Mouse (Mus musculus) lung, postnatal 0 days (tissue): ENCODE measurements at regions not wholly inside any gene's neighbourhood (a gene's known extent, or its start where the extent isn't known, plus 50 kb on each side); places are given as distances from the start of the nearest gene placed in this dataset.
"Not testable (repeated sequence)": the region's sequence is repeated elsewhere in the genome, so short reads cannot be mapped to it uniquely, and the experiment has no call there.

Experiments used
- ATAC-seq: fragments of 200-750 bp; cut with Nextera tagmentation; 2 replicates; pipeline ENCODE4 v1.8.0; 2017; ENCODE audit warnings: moderate library complexity
- DNase-seq: peaks from one replicate; pipeline ENCODE4 v3.0.0-alpha.2; 2016; ENCODE audit warnings: low spot score
- H3K27ac ChIP-seq: fragments of 300-500 bp; sonication (generic); 2 replicates; pipeline ENCODE4 v1.5.1; 2014; ENCODE audit warnings: antibody characterized with exemption, mild to moderate bottlenecking, low read length, mixed read lengths
- H3K27me3 ChIP-seq: fragments of 300-500 bp; sonication (generic); replicated peaks from 2 replicates; pipeline ENCODE4 v1.6.1; 2014; ENCODE audit warnings: low read length, mixed read lengths; ENCODE audit not compliant: insufficient read depth
- H3K36me3 ChIP-seq: fragments of 300-500 bp; sonication (generic); 2 replicates; pipeline ENCODE4 v1.6.1; 2014; ENCODE audit warnings: low read length, mixed read lengths; ENCODE audit not compliant: insufficient read depth
- H3K4me1 ChIP-seq: fragments of 300-500 bp; sonication (generic); 2 replicates; pipeline ENCODE4 v1.6.1; 2014; ENCODE audit warnings: antibody characterized with exemption, low read depth, low read length, mixed read lengths; ENCODE audit not compliant: insufficient read depth
- H3K4me2 ChIP-seq: fragments of 300-500 bp; sonication (generic); replicated peaks from 2 replicates; pipeline ENCODE4 v1.6.1; 2014; ENCODE audit warnings: low read depth, mild to moderate bottlenecking, low read length, moderate library complexity, mixed read lengths
- H3K4me3 ChIP-seq: fragments of 300-500 bp; sonication (generic); 2 replicates; pipeline ENCODE4 v1.5.1; 2014; ENCODE audit warnings: low read depth, low read length
- H3K9ac ChIP-seq: fragments of 300-500 bp; sonication (generic); replicated peaks from 2 replicates; pipeline ENCODE4 v1.6.1; 2014; ENCODE audit warnings: low read depth, mild to moderate bottlenecking
- H3K9me3 ChIP-seq: fragments of 300-500 bp; sonication (generic); 2 replicates; pipeline ENCODE4 v1.6.1; 2016; ENCODE audit warnings: low read length, mixed read lengths
- CTCF ChIP-seq: IDR thresholded peaks from 2 replicates; pipeline ENCODE4 v1.5.1; 2016; ENCODE audit warnings: antibody characterized with exemption, mild to moderate bottlenecking
- EP300 ChIP-seq: IDR thresholded peaks from 2 replicates; pipeline ENCODE4 v1.6.1; 2016; ENCODE audit warnings: antibody characterized with exemption, mild to moderate bottlenecking, control low read depth
- WGBS: fragments of 180-500 bp; shearing (Covaris S2); extraction: QIAGEN DNeasy Blood & Tissue Kit; methylation state at CpG from one replicate; pipeline ENCODE4 v1.1.7; 2014; 5-methylcytosine and 5-hydroxymethylcytosine counted together

GRCm38 (mm10) chr12:14271216-14271615 lies 119.4 kb upstream of the Fam84a start:
- Histone ChIP-seq H3K4me2 (no peak overlapping the region), H3K27me3 (no peaks in the 10 kb centered on the region), H3K9me3 (no peaks in the 10 kb centered on the region), H3K27ac (no peak overlapping the region), H3K4me1 (no peaks in the 10 kb centered on the region), H3K9ac (no peak overlapping the region), H3K36me3 (no peaks in the 10 kb centered on the region), H3K4me3 (no peak overlapping the region)
- DNase-seq (no peak), ATAC-seq (no peak)
- no peak for TF ChIP-seq EP300
- TF ChIP-seq CTCF, result no peak

- Histone ChIP-seq H3K9me3 (no peaks in the 10 kb centered on the region), H3K4me3 (no peak overlapping the region), H3K36me3 (no peaks in the 10 kb centered on the region), H3K4me2 (no peak overlapping the region), H3K27ac (no peak overlapping the region), H3K27me3 (no peaks in the 10 kb centered on the region), H3K9ac (no peak overlapping the region), H3K4me1 (no peaks in the 10 kb centered on the region)
- no peak for DNase-seq
- WGBS, result 84% methylated on average over 2 of the region's 2 CpGs
- TF ChIP-seq CTCF, result no peak
- TF ChIP-seq EP300, result no peak
- no peak for ATAC-seq
Observed at GRCm38 (mm10) chr12:14261102-14261501, 109.2 kb upstream of the Fam84a start.

GRCm38 (mm10) chr12:14260288-14260687 lies 108.4 kb upstream of the Fam84a start:
- H3K9me3 ChIP-seq, result no peaks in the 10 kb centered on the region
- no peaks in the 10 kb centered on the region for H3K36me3 ChIP-seq
- TF ChIP-seq CTCF, result no peak
- no peak for TF ChIP-seq EP300
- no peak overlapping the region for H3K4me2 ChIP-seq
- H3K9ac ChIP-seq, result no peak overlapping the region
- H3K4me1 ChIP-seq, result no peaks in the 10 kb centered on the region
- WGBS, result 70% methylated on average over 4 of the region's 4 CpGs
- ATAC-seq (no peak), DNase-seq (no peak)
- H3K27ac ChIP-seq, result no peak overlapping the region
- no peak overlapping the region for H3K4me3 ChIP-seq
- H3K27me3 ChIP-seq, result no peaks in the 10 kb centered on the region

- no peaks in the 10 kb centered on the region for H3K36me3 ChIP-seq
- H3K9me3 ChIP-seq, result no peaks in the 10 kb centered on the region
- no peak overlapping the region for H3K9ac ChIP-seq
- no peak overlapping the region for H3K4me3 ChIP-seq
- H3K27me3 ChIP-seq, result no peaks in the 10 kb centered on the region
- no peaks in the 10 kb centered on the region for H3K4me1 ChIP-seq
- TF ChIP-seq CTCF (no peak), EP300 (no peak)
- ATAC-seq (no peak), DNase-seq (no peak)
- no peak overlapping the region for H3K4me2 ChIP-seq
- 80% methylated on average over 5 of the region's 5 CpGs for WGBS
- H3K27ac ChIP-seq, result no peak overlapping the region
Observed at GRCm38 (mm10) chr12:14253336-14253735, 101.5 kb upstream of the Fam84a start.

DNA sequence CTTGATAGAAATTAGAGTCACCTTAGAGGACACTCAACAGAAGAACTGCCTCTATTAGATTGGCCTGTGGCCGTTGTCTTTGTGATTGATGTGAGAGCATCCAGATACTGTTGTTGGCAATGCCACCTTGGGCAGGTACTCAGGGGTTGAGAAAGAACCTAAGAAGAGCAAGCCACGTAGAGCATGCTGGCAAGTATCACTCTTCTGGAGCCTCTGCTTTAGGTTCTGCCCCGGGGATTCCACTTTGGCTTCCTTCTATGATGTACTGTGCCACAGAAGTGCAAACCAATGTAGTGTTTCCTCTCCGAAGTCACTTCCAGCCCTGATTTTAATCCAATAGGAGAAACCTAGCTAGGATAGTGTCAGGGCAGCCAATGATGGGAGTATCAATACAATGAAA lies 98.3 kb upstream of the Fam84a start:
- no peak overlapping the region for H3K4me3 ChIP-seq
- H3K9me3 ChIP-seq, result no peaks in the 10 kb centered on the region
- 79% methylated on average over 4 of the region's 4 CpGs for WGBS
- no peaks in the 10 kb centered on the region for H3K36me3 ChIP-seq
- TF ChIP-seq CTCF (no peak), EP300 (no peak)
- no peaks in the 10 kb centered on the region for H3K4me1 ChIP-seq
- no peak overlapping the region for H3K9ac ChIP-seq
- no peak overlapping the region for H3K4me2 ChIP-seq
- H3K27me3 ChIP-seq, result no peaks in the 10 kb centered on the region
- DNase-seq, result no peak
- H3K27ac ChIP-seq, result no peak overlapping the region
- no peak for ATAC-seq

- not testable (repeated sequence) for H3K9me3 ChIP-seq, H3K27ac ChIP-seq, H3K36me3 ChIP-seq, H3K4me1 ChIP-seq, H3K9ac ChIP-seq, DNase-seq, H3K4me2 ChIP-seq, H3K27me3 ChIP-seq, H3K4me3 ChIP-seq, ATAC-seq
- 83% methylated on average over 4 of the region's 6 CpGs for WGBS
Observed at GRCm38 (mm10) chr12:14242720-14243119, 90.9 kb upstream of the Fam84a start.

- Histone ChIP-seq H3K27me3 (no peaks in the 10 kb centered on the region), H3K9ac (no peak overlapping the region), H3K4me1 (no peaks in the 10 kb centered on the region), H3K4me3 (no peak overlapping the region), H3K27ac (no peak overlapping the region), H3K9me3 (no peaks in the 10 kb centered on the region), H3K36me3 (no peaks in the 10 kb centered on the region), H3K4me2 (no peak overlapping the region)
- TF ChIP-seq EP300, result no peak
- TF ChIP-seq CTCF, result no peak
- DNase-seq (no peak), ATAC-seq (no peak)
Observed at GRCm38 (mm10) chr12:14237699-14238098, 85.8 kb upstream of the Fam84a start.
